Mouse (Mus musculus): ENCODE measurements at regions not wholly inside any gene's neighbourhood (a gene's known extent, or its start where the extent isn't known, plus 50 kb on each side); places are given as distances from the start of the nearest gene placed in this dataset.

DNA sequence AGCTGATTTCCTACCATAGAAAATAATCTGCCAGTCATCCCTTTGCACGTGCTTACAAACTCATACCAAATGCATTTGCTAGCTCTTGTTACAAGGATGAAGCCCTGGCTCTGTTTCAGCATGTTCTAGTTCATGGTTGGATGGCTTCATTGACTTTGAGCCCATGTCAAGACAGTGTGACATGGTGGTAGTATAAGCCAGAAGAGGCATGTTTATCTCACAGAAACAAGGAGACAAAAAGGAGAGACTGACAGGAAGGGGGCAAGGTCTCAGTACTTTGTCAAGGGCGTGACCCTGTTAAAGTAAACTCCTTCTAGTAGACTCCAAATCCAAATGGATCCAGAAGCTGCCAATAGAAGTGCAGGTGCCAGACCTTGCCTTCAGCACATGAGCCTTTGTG lies 81.5 kb upstream of the Dpt start:
- no peak overlapping the region for H3K9ac ChIP-seq (ENCODE audit: low read depth, low read length, severe bottlenecking)
- no peak for TF ChIP-seq POLR2A (IDR thresholded peaks at IDR 0.05; ENCODE audit: borderline replicate concordance, extremely low read depth, insufficient read depth, insufficient read length)
- H3K4me2 ChIP-seq (replicated peaks; ENCODE audit: low read depth, low read length, severe bottlenecking), result no peak overlapping the region
- no peaks in the 10 kb centered on the region for H3K27me3 ChIP-seq (ENCODE audit: control insufficient read depth, insufficient read depth, low read length)
- H3K36me3 ChIP-seq (ENCODE audit: control insufficient read depth, insufficient read depth, low read length), result no peaks in the 10 kb centered on the region
- no peaks in the 10 kb centered on the region for H3K4me1 ChIP-seq (ENCODE audit: control insufficient read depth, insufficient read depth, low read length)
- H3K4me3 ChIP-seq (replicated peaks; ENCODE audit: low read length), result no peak overlapping the region
- ATAC-seq (ENCODE audit: low FRiP score, low read depth), result no peak
- H3K27ac ChIP-seq (replicated peaks; ENCODE audit: low read depth, low read length), result no peak overlapping the region
- 56% methylated on average over 2 of the region's 2 CpGs for WGBS
- H3K9me3 ChIP-seq (ENCODE audit: control insufficient read depth, low read length), result no peaks in the 10 kb centered on the region
- no peak for DNase-seq (ENCODE audit: low spot score)

DNA sequence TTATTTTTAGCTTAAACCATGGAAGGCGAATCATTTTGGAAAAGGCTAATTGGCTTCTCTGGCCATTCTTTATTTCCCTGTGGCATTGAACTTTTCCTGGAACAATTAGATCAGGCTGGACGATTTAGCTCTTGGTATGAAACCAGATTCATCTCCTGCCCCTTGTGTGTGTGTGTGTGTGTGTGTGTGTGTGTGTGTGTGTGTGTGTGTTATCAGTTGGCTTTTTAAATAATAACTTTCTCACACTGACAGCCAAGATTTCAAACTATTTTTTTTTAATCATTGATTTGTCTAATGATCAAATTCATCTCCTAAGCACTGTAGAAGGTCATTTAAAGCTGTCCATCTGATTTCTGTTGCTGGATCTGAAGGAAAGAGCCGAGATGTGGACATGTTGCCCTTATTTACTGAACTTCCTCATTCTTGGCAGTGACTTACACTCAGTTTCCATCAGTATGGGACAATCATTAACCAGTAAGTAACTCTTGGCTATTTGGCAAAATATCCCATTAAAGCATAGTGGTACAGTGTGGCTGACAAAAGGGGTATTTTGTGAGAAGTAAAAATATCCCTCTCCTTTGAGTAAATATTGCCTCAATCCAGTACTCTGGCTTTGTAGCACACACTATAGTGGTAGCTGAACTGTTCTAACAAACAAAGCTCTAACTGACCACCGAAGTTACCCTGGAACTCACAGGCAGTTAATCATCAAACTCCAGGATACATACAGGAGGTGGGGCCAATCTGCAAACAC lies 82.5 kb upstream of the Dpt start:
- no peak for ATAC-seq (ENCODE audit: low FRiP score, low read depth)
- H3K4me1 ChIP-seq (ENCODE audit: control insufficient read depth, insufficient read depth, low read length), result no peaks in the 10 kb centered on the region
- WGBS, result 61% methylated on average over 4 of the region's 4 CpGs

DNA sequence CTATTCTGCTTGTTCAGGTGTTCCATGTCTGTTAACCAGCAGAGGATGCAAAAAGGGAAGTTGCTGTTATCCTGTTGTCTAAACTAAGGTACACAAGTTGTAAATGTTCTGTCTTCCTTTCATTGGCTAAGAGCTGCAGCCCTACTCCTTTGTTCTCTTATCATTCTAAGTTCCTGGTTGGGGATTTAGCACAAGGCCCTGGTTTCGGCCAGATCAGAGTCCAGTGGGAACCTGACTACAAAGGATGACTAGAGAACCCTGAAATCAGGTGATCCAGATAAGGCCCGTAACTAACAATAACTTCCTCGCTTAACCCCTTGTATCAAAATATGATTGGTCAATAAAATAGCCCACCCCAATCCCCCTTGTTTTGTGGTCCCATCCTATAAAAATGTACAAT lies 83.9 kb upstream of the Dpt start:
- Histone ChIP-seq H3K27ac (replicated peaks; ENCODE audit: low read depth, low read length) (no peak overlapping the region), H3K4me2 (replicated peaks; ENCODE audit: low read depth, low read length, severe bottlenecking) (no peak overlapping the region), H3K4me1 (ENCODE audit: control insufficient read depth, insufficient read depth, low read length) (no peaks in the 10 kb centered on the region), H3K36me3 (ENCODE audit: control insufficient read depth, insufficient read depth, low read length) (no peaks in the 10 kb centered on the region), H3K4me3 (replicated peaks; ENCODE audit: low read length) (no peak overlapping the region), H3K9me3 (ENCODE audit: control insufficient read depth, low read length) (no peaks in the 10 kb centered on the region), H3K27me3 (ENCODE audit: control insufficient read depth, insufficient read depth, low read length) (no peaks in the 10 kb centered on the region), H3K9ac (ENCODE audit: low read depth, low read length, severe bottlenecking) (no peak overlapping the region)
- 89% methylated on average over 3 of the region's 3 CpGs for WGBS
- no peak for TF ChIP-seq POLR2A (IDR thresholded peaks at IDR 0.05; ENCODE audit: borderline replicate concordance, extremely low read depth, insufficient read depth, insufficient read length)
- ATAC-seq (ENCODE audit: low FRiP score, low read depth) (no peak), DNase-seq (ENCODE audit: low spot score) (no peak)

More for the DNA sequence above, 82.5 kb upstream of the Dpt start:
- Histone ChIP-seq H3K27ac (replicated peaks; ENCODE audit: low read depth, low read length) (no peak overlapping the region), H3K4me3 (replicated peaks; ENCODE audit: low read length) (no peak overlapping the region), H3K9ac (ENCODE audit: low read depth, low read length, severe bottlenecking) (no peak overlapping the region), H3K4me2 (replicated peaks; ENCODE audit: low read depth, low read length, severe bottlenecking) (no peak overlapping the region), H3K36me3 (ENCODE audit: control insufficient read depth, insufficient read depth, low read length) (no peaks in the 10 kb centered on the region), H3K9me3 (ENCODE audit: control insufficient read depth, low read length) (no peaks in the 10 kb centered on the region), H3K27me3 (ENCODE audit: control insufficient read depth, insufficient read depth, low read length) (no peaks in the 10 kb centered on the region)
- DNase-seq (ENCODE audit: low spot score), result no peak
- no peak for TF ChIP-seq POLR2A (IDR thresholded peaks at IDR 0.05; ENCODE audit: borderline replicate concordance, extremely low read depth, insufficient read depth, insufficient read length)

DNA sequence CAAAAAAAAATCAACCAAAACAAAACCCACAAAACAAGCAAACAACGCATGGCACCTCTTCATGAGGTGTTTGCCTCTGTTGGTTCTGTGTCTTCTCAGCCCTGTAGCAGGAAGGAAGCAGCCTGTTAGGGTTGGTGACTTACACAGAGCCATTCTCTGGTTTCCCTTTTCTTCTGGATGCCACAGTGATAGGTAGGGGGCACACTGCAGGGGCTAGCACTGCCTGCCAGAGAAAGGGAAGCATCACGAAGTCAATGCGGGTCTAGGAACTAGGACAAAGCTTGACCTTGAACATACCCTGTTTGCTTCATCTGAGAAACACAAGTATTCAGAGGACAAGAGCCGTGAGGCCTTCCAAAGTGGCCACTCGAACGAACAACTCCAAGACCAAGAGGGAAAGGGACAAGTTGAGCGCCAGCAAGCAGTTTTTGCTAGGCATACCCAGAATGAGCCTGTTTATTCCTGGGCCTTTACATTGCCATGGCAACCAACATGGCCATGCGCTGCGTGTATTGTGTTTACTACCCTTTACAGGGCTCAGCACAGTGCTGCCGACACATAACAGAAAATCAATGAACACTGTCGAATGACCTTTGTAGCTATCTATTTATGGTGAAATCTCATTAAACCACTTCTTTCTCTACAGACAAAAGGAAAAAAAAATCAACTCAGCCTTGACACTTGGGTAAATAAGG lies 91.9 kb upstream of the Dpt start:
- Histone ChIP-seq H3K27me3 (ENCODE audit: control insufficient read depth, insufficient read depth, low read length) (no peaks in the 10 kb centered on the region), H3K9ac (ENCODE audit: low read depth, low read length, severe bottlenecking) (no peak overlapping the region), H3K36me3 (ENCODE audit: control insufficient read depth, insufficient read depth, low read length) (no peaks in the 10 kb centered on the region), H3K27ac (replicated peaks; ENCODE audit: low read depth, low read length) (no peak overlapping the region), H3K9me3 (ENCODE audit: control insufficient read depth, low read length) (no peaks in the 10 kb centered on the region), H3K4me2 (replicated peaks; ENCODE audit: low read depth, low read length, severe bottlenecking) (no peak overlapping the region), H3K4me1 (ENCODE audit: control insufficient read depth, insufficient read depth, low read length) (no peaks in the 10 kb centered on the region), H3K4me3 (replicated peaks; ENCODE audit: low read length) (no peak overlapping the region)
- ATAC-seq (ENCODE audit: low FRiP score, low read depth) (no peak), DNase-seq (ENCODE audit: low spot score) (no peak)
- TF ChIP-seq POLR2A (IDR thresholded peaks at IDR 0.05; ENCODE audit: borderline replicate concordance, extremely low read depth, insufficient read depth, insufficient read length), result no peak
- 75% methylated on average over 11 of the region's 11 CpGs for WGBS

DNA sequence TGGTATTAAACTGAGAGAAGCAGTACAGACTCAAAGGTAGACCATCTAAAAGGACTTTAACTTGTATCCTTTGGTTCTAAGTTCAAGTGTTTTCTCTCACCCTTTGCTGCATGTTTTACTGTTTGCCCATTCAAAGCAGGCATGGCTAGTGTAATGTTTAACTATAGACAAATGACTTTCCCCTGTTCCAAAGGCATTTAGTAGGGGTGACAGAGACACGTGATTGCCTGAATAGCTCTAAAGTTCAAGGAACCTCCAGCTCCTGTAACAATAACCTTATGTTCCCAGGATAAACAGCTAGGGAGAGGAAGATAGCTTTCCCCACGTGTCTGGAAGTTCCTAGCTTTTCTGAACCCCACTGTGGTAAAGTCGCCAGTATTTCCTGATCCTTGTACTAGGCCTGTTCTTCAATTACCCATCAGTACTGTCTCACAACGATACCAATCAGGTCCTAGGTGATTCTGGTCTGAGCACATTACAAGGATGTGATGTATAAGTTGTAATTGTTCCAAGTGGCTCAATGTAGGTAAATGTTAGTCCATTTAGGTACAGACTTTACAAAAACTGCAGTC lies 92.8 kb upstream of the Dpt start:
- Histone ChIP-seq H3K27me3 (ENCODE audit: control insufficient read depth, insufficient read depth, low read length) (no peaks in the 10 kb centered on the region), H3K27ac (replicated peaks; ENCODE audit: low read depth, low read length) (no peak overlapping the region), H3K36me3 (ENCODE audit: control insufficient read depth, insufficient read depth, low read length) (no peaks in the 10 kb centered on the region), H3K4me1 (ENCODE audit: control insufficient read depth, insufficient read depth, low read length) (no peaks in the 10 kb centered on the region), H3K9me3 (ENCODE audit: control insufficient read depth, low read length) (no peaks in the 10 kb centered on the region), H3K4me2 (replicated peaks; ENCODE audit: low read depth, low read length, severe bottlenecking) (no peak overlapping the region), H3K4me3 (replicated peaks; ENCODE audit: low read length) (no peak overlapping the region), H3K9ac (ENCODE audit: low read depth, low read length, severe bottlenecking) (no peak overlapping the region)
- no peak for ATAC-seq (ENCODE audit: low FRiP score, low read depth)
- no peak for TF ChIP-seq POLR2A (IDR thresholded peaks at IDR 0.05; ENCODE audit: borderline replicate concordance, extremely low read depth, insufficient read depth, insufficient read length)
- WGBS, result 64% methylated on average over 4 of the region's 4 CpGs
- no peak for DNase-seq (ENCODE audit: low spot score)

Measured in limb, embryonic 14.5 days (tissue).